Mouse (Mus musculus) spleen, adult 12 weeks (tissue): ENCODE measurements around the gene Dthd1.

Experiments used
- DNase-seq: peaks from one replicate; pipeline ENCODE4 v3.0.0; 2022; ENCODE audit warnings: low spot score

Dthd1 gene

GRCm38 (mm10) chr5:62813402-62814071 is at the start of gene Dthd1:
Gene Dthd1 (plus strand): TSS chr5:62813823.
- DNase-seq: no peak

- DNase-seq: no peak
Measured at GRCm38 (mm10) chr5:62764161-62764560, 49.5 kb upstream of the Dthd1 start.

GRCm38 (mm10) chr5:62765459-62765783 is 48.2 kb upstream of the Dthd1 start:
- no peak for DNase-seq

GRCm38 (mm10) chr5:62765784-62766701 is 47.6 kb upstream of the Dthd1 start, which contains the start of gene Arap2:
Gene Arap2 (minus strand): TSS chr5:62766159.
- DNase-seq: peak; percentile 33

- no peak for DNase-seq
Measured at GRCm38 (mm10) chr5:62771775-62772599, 41.6 kb upstream of the Dthd1 start.

- DNase-seq: no peak
Measured at GRCm38 (mm10) chr5:62777804-62778203, 35.8 kb upstream of the Dthd1 start.

- DNase-seq: peak; percentile 13
Measured at GRCm38 (mm10) chr5:62778682-62779081, 34.9 kb upstream of the Dthd1 start.

GRCm38 (mm10) chr5:62786809-62787208 is 26.8 kb upstream of the Dthd1 start:
- DNase-seq: no peak

- DNase-seq: peak; percentile 4
Measured at GRCm38 (mm10) chr5:62790921-62791564, 22.6 kb upstream of the Dthd1 start.

- DNase-seq: no peak
Measured at GRCm38 (mm10) chr5:62792776-62793175, 20.8 kb upstream of the Dthd1 start.

GRCm38 (mm10) chr5:62814072-62814414 is 420 bp downstream of the Dthd1 start:
- DNase-seq: no peak

- DNase-seq: no peak
Measured at GRCm38 (mm10) chr5:62815741-62816140, 2.1 kb downstream of the Dthd1 start.

- no peak for DNase-seq
Measured at GRCm38 (mm10) chr5:62819567-62819966, 5.9 kb downstream of the Dthd1 start.

GRCm38 (mm10) chr5:62820363-62821271 is 7.0 kb downstream of the Dthd1 start:
- no peak for DNase-seq

GRCm38 (mm10) chr5:62842955-62843730 is 29.5 kb downstream of the Dthd1 start:
- no peak for DNase-seq

GRCm38 (mm10) chr5:62846571-62847131 is 33.0 kb downstream of the Dthd1 start:
- no peak for DNase-seq

GRCm38 (mm10) chr5:62851337-62851736 is 37.7 kb downstream of the Dthd1 start:
- DNase-seq: no peak

GRCm38 (mm10) chr5:62854361-62854844 is 40.8 kb downstream of the Dthd1 start:
- DNase-seq: no peak

GRCm38 (mm10) chr5:62857502-62857901 is 43.9 kb downstream of the Dthd1 start:
- no peak for DNase-seq

GRCm38 (mm10) chr5:62858282-62858681 is 44.7 kb downstream of the Dthd1 start:
- DNase-seq: peak; percentile 29
